Mouse (Mus musculus): ENCODE data around the gene Pde4b. TPM values are rescaled to one million over a fixed set of nuclear protein-coding genes. Genes with fewer than 3 reads are reported as not detected.

Pde4b gene
- polyA plus RNA-seq, 1 experiment from 2014 or later = 7.7 TPM

- Histone ChIP-seq H3K4me3 (ENCODE audit: low read depth, low read length) (no peak overlapping the region), H3K9ac (ENCODE audit: low read length) (no peak overlapping the region), H3K36me3 (ENCODE audit: control insufficient read depth, insufficient read depth, low read length) (no peaks in the 10 kb centered on the region), H3K4me2 (ENCODE audit: low read depth, low read length, severe bottlenecking) (no peak overlapping the region), H3K9me3 (ENCODE audit: control insufficient read depth, low read length) (no peaks in the 10 kb centered on the region), H3K4me1 (replicated peaks; ENCODE audit: control insufficient read depth, insufficient read depth, low read length) (no peaks in the 10 kb centered on the region; the same call in 1 of the 2 replicates), H3K27ac (ENCODE audit: low read depth, low read length) (no peak overlapping the region), H3K27me3 (ENCODE audit: control insufficient read depth, insufficient read depth, low read length) (no peaks in the 10 kb centered on the region)
- ATAC-seq (replicated peaks; ENCODE audit: low FRiP score) (no peak), DNase-seq (ENCODE audit: low spot score) (no peak)
- 90% methylated on average over 7 of the region's 7 CpGs for WGBS
Measured at GRCm38 (mm10) chr4:102512940-102513339, 425.6 kb downstream of the Pde4b start.

GRCm38 (mm10) chr4:102513514-102513913, 426.2 kb downstream of the Pde4b start:
- no peaks in the 10 kb centered on the region for H3K36me3 ChIP-seq (ENCODE audit: control insufficient read depth, insufficient read depth, low read length)
- H3K27me3 ChIP-seq (ENCODE audit: control insufficient read depth, insufficient read depth, low read length) = no peaks in the 10 kb centered on the region
- no peak overlapping the region for H3K4me3 ChIP-seq (ENCODE audit: low read depth, low read length)
- no peak overlapping the region for H3K9ac ChIP-seq (ENCODE audit: low read length)
- H3K9me3 ChIP-seq (ENCODE audit: control insufficient read depth, low read length) = no peaks in the 10 kb centered on the region
- ATAC-seq (replicated peaks; ENCODE audit: low FRiP score) = no peak
- no peaks in the 10 kb centered on the region; the same call in 1 of the 2 replicates for H3K4me1 ChIP-seq (replicated peaks; ENCODE audit: control insufficient read depth, insufficient read depth, low read length)
- no peak overlapping the region for H3K4me2 ChIP-seq (ENCODE audit: low read depth, low read length, severe bottlenecking)
- WGBS = 49% methylated on average over 5 of the region's 5 CpGs
- no peak overlapping the region for H3K27ac ChIP-seq (ENCODE audit: low read depth, low read length)
- no peak for DNase-seq (ENCODE audit: low spot score)

GRCm38 (mm10) chr4:102514972-102515835, 427.9 kb downstream of the Pde4b start:
- Histone ChIP-seq H3K4me3 (ENCODE audit: low read depth, low read length) (no peak overlapping the region), H3K27me3 (ENCODE audit: control insufficient read depth, insufficient read depth, low read length) (no peaks in the 10 kb centered on the region), H3K9me3 (ENCODE audit: control insufficient read depth, low read length) (no peaks in the 10 kb centered on the region), H3K4me1 (replicated peaks; ENCODE audit: control insufficient read depth, insufficient read depth, low read length) (no peaks in the 10 kb centered on the region; the same call in 1 of the 2 replicates), H3K27ac (ENCODE audit: low read depth, low read length) (no peak overlapping the region), H3K36me3 (ENCODE audit: control insufficient read depth, insufficient read depth, low read length) (no peaks in the 10 kb centered on the region), H3K9ac (ENCODE audit: low read length) (no peak overlapping the region), H3K4me2 (ENCODE audit: low read depth, low read length, severe bottlenecking) (no peak overlapping the region)
- DNase-seq (ENCODE audit: low spot score) = no peak
- ATAC-seq (replicated peaks; ENCODE audit: low FRiP score) = no peak
- WGBS = 61% methylated on average over 3 of the region's 3 CpGs

- no peak for DNase-seq (ENCODE audit: low spot score)
- Histone ChIP-seq H3K27me3 (ENCODE audit: control insufficient read depth, insufficient read depth, low read length) (no peaks in the 10 kb centered on the region), H3K4me1 (replicated peaks; ENCODE audit: control insufficient read depth, insufficient read depth, low read length) (no peaks in the 10 kb centered on the region), H3K4me2 (ENCODE audit: low read depth, low read length, severe bottlenecking) (no peak overlapping the region), H3K9me3 (ENCODE audit: control insufficient read depth, low read length) (no peaks in the 10 kb centered on the region), H3K27ac (ENCODE audit: low read depth, low read length) (no peak overlapping the region), H3K9ac (ENCODE audit: low read length) (no peak overlapping the region), H3K36me3 (ENCODE audit: control insufficient read depth, insufficient read depth, low read length) (no peaks in the 10 kb centered on the region), H3K4me3 (ENCODE audit: low read depth, low read length) (no peak overlapping the region)
- no peak for ATAC-seq (replicated peaks; ENCODE audit: low FRiP score)
- 77% methylated on average over 4 of the region's 4 CpGs for WGBS
Measured at GRCm38 (mm10) chr4:102516395-102516794, 429.1 kb downstream of the Pde4b start.

- Histone ChIP-seq H3K9ac (ENCODE audit: low read length) (no peak overlapping the region), H3K27ac (ENCODE audit: low read depth, low read length) (no peak overlapping the region), H3K4me3 (ENCODE audit: low read depth, low read length) (no peak overlapping the region), H3K9me3 (ENCODE audit: control insufficient read depth, low read length) (no peaks in the 10 kb centered on the region), H3K4me2 (ENCODE audit: low read depth, low read length, severe bottlenecking) (no peak overlapping the region), H3K27me3 (ENCODE audit: control insufficient read depth, insufficient read depth, low read length) (no peaks in the 10 kb centered on the region), H3K36me3 (ENCODE audit: control insufficient read depth, insufficient read depth, low read length) (no peaks in the 10 kb centered on the region), H3K4me1 (replicated peaks; ENCODE audit: control insufficient read depth, insufficient read depth, low read length) (no peaks in the 10 kb centered on the region)
- ATAC-seq (replicated peaks; ENCODE audit: low FRiP score) (no peak), DNase-seq (ENCODE audit: low spot score) (no peak)
- 79% methylated on average over 7 of the region's 7 CpGs for WGBS
Measured at GRCm38 (mm10) chr4:102516982-102517630, 429.8 kb downstream of the Pde4b start.

- ATAC-seq (replicated peaks; ENCODE audit: low FRiP score) (no peak), DNase-seq (ENCODE audit: low spot score) (no peak)
- Histone ChIP-seq H3K27me3 (ENCODE audit: control insufficient read depth, insufficient read depth, low read length) (no peaks in the 10 kb centered on the region), H3K9ac (ENCODE audit: low read length) (no peak overlapping the region), H3K4me2 (ENCODE audit: low read depth, low read length, severe bottlenecking) (no peak overlapping the region), H3K27ac (ENCODE audit: low read depth, low read length) (no peak overlapping the region), H3K36me3 (ENCODE audit: control insufficient read depth, insufficient read depth, low read length) (no peaks in the 10 kb centered on the region), H3K4me3 (ENCODE audit: low read depth, low read length) (no peak overlapping the region), H3K4me1 (replicated peaks; ENCODE audit: control insufficient read depth, insufficient read depth, low read length) (no peaks in the 10 kb centered on the region), H3K9me3 (ENCODE audit: control insufficient read depth, low read length) (no peaks in the 10 kb centered on the region)
- WGBS = 74% methylated on average over 2 of the region's 2 CpGs
Measured at GRCm38 (mm10) chr4:102517653-102518052, 430.3 kb downstream of the Pde4b start.

GRCm38 (mm10) chr4:102518341-102518740, 431.0 kb downstream of the Pde4b start:
- ATAC-seq (replicated peaks; ENCODE audit: low FRiP score) (no peak), DNase-seq (ENCODE audit: low spot score) (no peak)
- Histone ChIP-seq H3K36me3 (ENCODE audit: control insufficient read depth, insufficient read depth, low read length) (no peaks in the 10 kb centered on the region), H3K9ac (ENCODE audit: low read length) (no peak overlapping the region), H3K9me3 (ENCODE audit: control insufficient read depth, low read length) (no peaks in the 10 kb centered on the region), H3K27me3 (ENCODE audit: control insufficient read depth, insufficient read depth, low read length) (no peaks in the 10 kb centered on the region), H3K4me3 (ENCODE audit: low read depth, low read length) (no peak overlapping the region), H3K4me2 (ENCODE audit: low read depth, low read length, severe bottlenecking) (no peak overlapping the region), H3K4me1 (replicated peaks; ENCODE audit: control insufficient read depth, insufficient read depth, low read length) (no peaks in the 10 kb centered on the region), H3K27ac (ENCODE audit: low read depth, low read length) (no peak overlapping the region)
- 96% methylated on average over 2 of the region's 2 CpGs for WGBS

GRCm38 (mm10) chr4:102520669-102521261, 433.4 kb downstream of the Pde4b start:
- no peak overlapping the region for H3K4me3 ChIP-seq (ENCODE audit: low read depth, low read length)
- ATAC-seq (replicated peaks; ENCODE audit: low FRiP score) = no peak
- no peak overlapping the region for H3K27ac ChIP-seq (ENCODE audit: low read depth, low read length)
- DNase-seq (ENCODE audit: low spot score) = no peak
- 69% methylated on average over 8 of the region's 8 CpGs for WGBS
- H3K9ac ChIP-seq (ENCODE audit: low read length) = no peak overlapping the region
- H3K36me3 ChIP-seq (ENCODE audit: control insufficient read depth, insufficient read depth, low read length) = no peaks in the 10 kb centered on the region
- no peaks in the 10 kb centered on the region for H3K9me3 ChIP-seq (ENCODE audit: control insufficient read depth, low read length)
- no peak overlapping the region for H3K4me2 ChIP-seq (ENCODE audit: low read depth, low read length, severe bottlenecking)
- no peaks in the 10 kb centered on the region for H3K27me3 ChIP-seq (ENCODE audit: control insufficient read depth, insufficient read depth, low read length)
- H3K4me1 ChIP-seq (replicated peaks; ENCODE audit: control insufficient read depth, insufficient read depth, low read length) = no peaks in the 10 kb centered on the region
